Mouse (Mus musculus) central nervous system, embryonic 18 days (tissue): Measurements from ENCODE around the gene Olfr873. TPM values are rescaled to one million over a fixed set of nuclear protein-coding genes. Genes with fewer than 3 reads are reported as not detected.

Experiments used
- polyA plus RNA-seq: library from polyadenylated mRNA; depleted of rRNA; stranded (reverse); fragments of >200 nt; gene quantifications from 2 replicates; pipeline ENCODE4 v1.2.3, GENCODE M21; 2012; rRNA removed

The Olfr873 gene
- polyA plus RNA-seq: not detected in 2 replicates

GRCm38 (mm10) chr9:20298232-20298631 is at the start of gene Olfr873:
Olfr873 (plus strand) TSS chr9:20298532.

GRCm38 (mm10) chr9:20282051-20282450 is 16.3 kb upstream of the Olfr873 start, which contains the start of gene Olfr39:
Olfr39 (plus strand) TSS chr9:20282351.

GRCm38 (mm10) chr9:20335994-20336393 is 37.7 kb downstream of the Olfr873 start, which contains the start of gene Olfr18:
Olfr18 (minus strand) TSS chr9:20336094.

Other genes with a start within 250 kb of the Olfr873 start
- not detected in 2 replicates for gene Olfr867, start 241.0 kb upstream of the Olfr873 start, polyA plus RNA-seq
- not detected in 2 replicates for gene Olfr868, start 199.9 kb upstream of the Olfr873 start, polyA plus RNA-seq
- gene Olfr869, start 169.5 kb upstream of the Olfr873 start, polyA plus RNA-seq: not detected in 2 replicates
- not detected in 2 replicates for gene Olfr870, start 124.5 kb upstream of the Olfr873 start, polyA plus RNA-seq
- not detected in 2 replicates for gene Olfr871, start 86.3 kb upstream of the Olfr873 start, polyA plus RNA-seq
- gene Olfr872, start 61.4 kb upstream of the Olfr873 start, polyA plus RNA-seq: not detected in 2 replicates
- not detected in 2 replicates for gene Olfr39, start 16.2 kb upstream of the Olfr873 start, polyA plus RNA-seq
- 0.09 and 0.12 TPM in 2 replicates for gene Olfr18, start 37.6 kb downstream of the Olfr873 start, polyA plus RNA-seq
- 37.2 and 39.5 TPM in 2 replicates for gene Zfp560, start 86.6 kb downstream of the Olfr873 start, polyA plus RNA-seq
- 13.4 and 13.5 TPM in 2 replicates for gene Zfp26, start 161.6 kb downstream of the Olfr873 start, polyA plus RNA-seq
- 25.7 and 26.8 TPM in 2 replicates for gene Zfp426, start 194.2 kb downstream of the Olfr873 start, polyA plus RNA-seq
- 46.4 and 48.0 TPM in 2 replicates for gene Zfp266, start 222.9 kb downstream of the Olfr873 start, polyA plus RNA-seq